Mouse (Mus musculus) thymus, postnatal 4 days (tissue): Measurements from ENCODE around the gene Rbm12b1.
"Not testable (repeated sequence)": the region's sequence is repeated elsewhere in the genome, so short reads cannot be mapped to it uniquely, and the experiment has no call there.

Source experiments
- DNase-seq: peaks from one replicate; pipeline ENCODE4 v3.0.0; 2021

The Rbm12b1 gene

DNA sequence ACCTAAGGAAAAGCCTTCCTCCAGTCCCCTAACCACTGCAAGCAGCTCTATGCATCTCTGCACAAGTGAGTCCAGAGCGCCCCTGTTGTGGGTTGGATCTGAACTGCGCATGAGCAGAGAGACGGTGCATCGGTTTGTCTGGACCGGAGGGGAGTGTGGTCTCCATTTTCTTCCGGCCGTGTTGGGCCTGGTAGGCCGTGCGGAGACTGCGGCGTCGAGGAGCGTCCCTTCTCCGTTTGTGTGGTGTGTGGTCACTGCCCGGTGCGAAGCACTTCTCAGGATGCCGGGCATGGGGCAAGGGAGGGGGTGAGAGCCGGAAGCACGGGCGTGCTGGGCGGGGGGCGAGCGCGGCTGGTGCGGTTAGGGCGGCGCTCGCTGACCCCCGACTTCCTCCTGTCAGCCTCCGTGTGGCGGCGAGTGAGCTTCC lies at the start of gene Rbm12b1:
Gene Rbm12b1, plus strand, starts transcription at position 124 of the 427 bp plus-strand sequence.
- peak; percentile 74 for DNase-seq

DNA sequence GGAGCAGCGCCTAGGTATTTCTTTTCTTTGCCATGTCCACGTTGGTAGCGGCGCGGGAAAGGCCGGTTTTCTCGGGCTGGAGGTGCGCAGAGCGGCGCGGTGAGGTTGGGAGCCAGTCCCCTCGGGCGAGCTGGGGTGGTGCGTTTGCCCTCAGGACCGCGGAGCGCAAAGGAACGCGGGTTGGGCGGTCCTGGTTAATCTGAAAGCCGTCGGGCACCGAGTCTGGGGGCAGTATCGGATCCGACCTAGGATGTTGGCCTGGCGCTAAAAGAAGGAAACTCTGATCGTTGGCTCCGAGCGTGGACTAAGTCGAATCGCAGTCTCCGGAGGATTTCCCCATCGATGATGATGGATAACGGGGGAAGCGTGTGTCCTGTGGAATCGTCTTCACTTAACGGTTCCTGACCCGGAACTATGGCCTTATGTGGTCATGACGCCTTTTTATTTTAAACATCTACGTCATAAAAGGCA lies 563 bp downstream of the Rbm12b1 start:
- DNase-seq, result peak; percentile 36

DNA sequence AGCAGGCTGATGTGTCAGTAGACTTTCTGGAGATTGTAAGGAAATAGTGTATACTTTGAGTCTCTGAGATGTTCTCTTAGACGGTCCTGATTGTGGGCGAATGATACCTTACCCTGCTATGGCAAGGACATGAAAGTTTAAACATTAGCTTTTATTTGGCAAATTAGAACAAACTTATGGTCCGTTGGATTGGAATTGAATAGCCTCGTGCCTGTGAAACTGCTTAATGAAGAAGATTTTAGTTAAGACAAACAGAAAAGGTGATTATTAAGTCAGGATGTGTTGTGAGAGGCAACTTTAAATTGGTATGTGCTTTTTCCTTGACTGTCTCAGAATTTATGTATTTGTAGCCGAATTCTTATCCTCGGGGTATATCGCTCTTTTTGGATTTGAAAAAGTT lies 1.5 kb downstream of the Rbm12b1 start:
- not testable (repeated sequence) for DNase-seq

DNA sequence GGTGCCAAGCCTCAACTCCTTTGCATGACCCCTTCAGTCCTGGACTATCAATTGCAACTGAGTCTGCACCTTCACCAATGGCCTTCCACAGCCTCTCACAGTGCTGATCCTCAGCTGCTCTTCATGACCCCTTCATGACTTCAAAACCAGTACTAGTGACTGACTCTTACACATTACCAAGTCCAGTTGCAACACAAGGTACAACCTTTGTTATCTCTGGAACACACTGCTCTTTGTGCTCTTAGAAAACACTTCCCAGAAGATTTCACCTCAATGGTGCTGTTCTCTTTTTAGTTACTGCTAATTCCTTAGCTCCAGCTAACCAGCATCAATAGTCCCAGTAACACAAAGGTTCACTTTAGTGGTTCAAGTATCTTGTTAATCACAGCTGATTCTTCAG lies 7.6 kb downstream of the Rbm12b1 start:
- no peak for DNase-seq

DNA sequence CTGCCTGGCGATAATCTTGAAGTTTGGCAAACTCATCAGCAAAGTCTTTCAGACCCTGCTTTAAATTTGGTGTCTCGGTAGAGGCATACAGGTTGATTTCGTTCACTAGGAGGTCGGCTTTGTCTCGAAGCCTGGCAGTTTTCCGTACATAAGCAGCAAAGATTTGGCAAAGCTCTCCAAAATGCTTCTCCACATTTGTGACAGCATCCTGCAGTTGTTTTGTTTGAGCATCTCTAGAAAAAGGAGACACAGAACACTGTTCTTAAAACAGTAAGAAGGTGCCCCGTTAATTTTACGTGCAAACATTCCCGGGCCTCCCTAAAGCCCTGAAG lies 30.9 kb downstream of the Rbm12b1 start:
- no peak for DNase-seq

DNA sequence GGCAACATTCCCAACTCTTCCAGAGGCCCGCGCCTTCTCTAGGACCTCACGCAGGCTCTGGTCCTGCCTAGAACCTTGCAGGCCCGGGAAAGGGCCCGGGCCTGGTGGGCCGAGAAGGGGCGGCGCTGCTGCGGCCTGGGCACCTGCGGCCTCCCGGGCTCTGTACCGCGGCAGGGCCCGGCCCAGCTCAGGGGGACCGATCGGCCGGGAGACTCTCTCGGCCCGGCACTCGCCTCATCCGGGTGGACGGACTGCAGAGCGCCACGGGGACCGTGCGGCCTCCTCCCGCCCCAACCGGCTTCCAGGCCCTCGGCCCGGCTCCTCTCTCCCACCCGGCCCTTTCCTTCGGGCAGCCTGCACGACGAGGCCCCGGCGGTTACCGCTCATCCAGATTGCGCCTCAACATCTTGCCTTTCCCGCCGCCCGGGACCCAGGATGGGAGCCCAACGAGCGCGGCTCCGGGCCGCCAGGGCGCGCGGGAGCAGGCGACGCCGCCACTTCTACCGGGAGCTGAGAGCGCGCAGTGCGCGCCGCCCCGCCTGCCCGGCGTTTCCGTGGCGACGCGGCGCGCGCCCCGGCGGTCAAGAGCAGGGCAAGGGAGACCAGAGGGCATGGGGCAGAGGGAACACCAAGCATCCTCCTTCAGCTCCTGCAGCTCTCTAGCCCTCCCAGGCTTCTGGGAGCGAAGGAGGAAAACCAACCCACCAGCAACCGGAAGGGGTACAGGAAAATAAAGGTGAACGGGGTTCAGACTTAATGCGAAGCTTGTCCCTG lies 31.4 kb downstream of the Rbm12b1 start, which contains the start of gene Fam92a:
Gene Fam92a, minus strand, starts transcription at position 698 of the 774 bp plus-strand sequence.
- peak; percentile 77 for DNase-seq

DNA sequence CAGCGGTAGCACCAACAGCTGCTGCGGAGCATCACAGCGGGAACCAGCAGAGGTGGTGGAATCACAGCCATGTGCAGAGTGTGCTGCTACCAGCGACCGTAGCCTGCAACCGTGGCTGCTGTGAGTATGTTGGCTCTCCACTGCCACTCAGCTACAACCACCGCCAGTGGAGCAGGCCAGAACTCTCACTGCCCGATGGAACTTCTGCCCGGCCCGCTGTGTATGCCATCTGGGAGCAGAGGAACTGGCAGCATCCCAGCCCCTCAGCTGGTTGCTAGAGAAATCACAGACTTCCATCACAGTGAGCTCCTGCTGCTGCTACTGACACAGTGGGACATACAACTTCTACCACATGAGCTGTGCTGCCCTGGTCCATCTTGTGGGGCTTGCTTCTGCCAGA lies 38.9 kb downstream of the Rbm12b1 start:
- DNase-seq, result no peak
